Mouse (Mus musculus) frontal cortex, postnatal 25 days (tissue): ENCODE measurements around the gene Hdac4.

Experiments used
- DNase-seq, 2 experiments: peaks; one replicate each; pipeline ENCODE4 v3.0.0; 2022; ENCODE audit warnings: low spot score in 2 of 2

The Hdac4 gene

GRCm38 (mm10) chr1:91921702-91922101, 273.8 kb downstream of the Hdac4 start:
- no peak for DNase-seq

DNA sequence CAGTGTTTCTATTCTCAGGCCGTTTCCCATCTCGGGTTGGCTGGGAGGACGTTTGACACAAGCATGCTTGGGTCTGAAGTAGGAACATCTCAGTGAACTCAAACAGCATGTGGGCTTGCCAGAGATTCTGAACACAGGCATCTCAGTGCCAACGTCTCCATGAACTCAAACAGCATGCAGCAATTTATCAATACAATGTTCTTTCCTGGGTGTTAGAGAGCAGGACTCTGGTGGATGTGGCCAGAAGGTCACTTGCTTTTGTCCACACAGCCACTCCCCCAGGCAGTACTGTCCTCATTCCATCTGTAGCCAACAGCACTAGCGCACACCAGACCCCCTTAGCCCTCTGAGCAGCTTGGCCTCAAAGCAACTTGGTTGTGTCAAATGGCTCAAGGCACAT, 274.2 kb downstream of the Hdac4 start:
- DNase-seq: no peak

GRCm38 (mm10) chr1:91920038-91920589, 275.4 kb downstream of the Hdac4 start:
- DNase-seq: no peak

DNA sequence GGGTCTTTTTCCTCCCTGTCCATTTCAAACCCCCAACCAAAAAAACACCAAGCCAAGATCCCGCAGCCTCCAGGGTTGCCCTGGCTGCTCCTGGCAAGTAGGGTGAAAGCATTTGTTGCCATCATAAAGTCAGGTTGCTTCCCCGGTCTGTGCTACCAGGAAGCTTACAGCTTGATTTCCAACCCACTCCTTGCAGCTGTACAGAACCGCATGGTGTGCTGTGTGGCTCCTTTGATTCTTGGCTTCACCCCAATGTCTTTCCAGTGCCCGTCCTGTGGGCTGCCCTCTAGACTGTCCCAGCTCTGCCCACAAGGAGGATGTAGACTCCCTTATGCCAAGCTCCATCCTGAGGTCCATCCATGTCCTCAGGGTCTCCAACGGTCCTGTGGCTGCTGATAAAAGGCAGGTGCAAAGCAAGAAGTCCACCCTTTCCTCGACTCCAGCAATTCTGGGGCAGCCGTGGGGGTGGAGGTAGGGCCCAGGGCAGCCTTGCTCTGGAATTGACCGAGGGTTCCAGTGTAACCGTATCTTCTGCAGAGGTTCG, 277.2 kb downstream of the Hdac4 start:
- no peak for DNase-seq

GRCm38 (mm10) chr1:91917596-91917995, 277.9 kb downstream of the Hdac4 start:
- no peak for DNase-seq

GRCm38 (mm10) chr1:91915961-91916360, 279.5 kb downstream of the Hdac4 start:
- no peak for DNase-seq

- no peak for DNase-seq
Measured at GRCm38 (mm10) chr1:91914648-91915047, 280.9 kb downstream of the Hdac4 start.

GRCm38 (mm10) chr1:91913850-91914249, 281.6 kb downstream of the Hdac4 start:
- no peak for DNase-seq

- no peak for DNase-seq
Measured at GRCm38 (mm10) chr1:91912227-91913119, 283.0 kb downstream of the Hdac4 start.

DNA sequence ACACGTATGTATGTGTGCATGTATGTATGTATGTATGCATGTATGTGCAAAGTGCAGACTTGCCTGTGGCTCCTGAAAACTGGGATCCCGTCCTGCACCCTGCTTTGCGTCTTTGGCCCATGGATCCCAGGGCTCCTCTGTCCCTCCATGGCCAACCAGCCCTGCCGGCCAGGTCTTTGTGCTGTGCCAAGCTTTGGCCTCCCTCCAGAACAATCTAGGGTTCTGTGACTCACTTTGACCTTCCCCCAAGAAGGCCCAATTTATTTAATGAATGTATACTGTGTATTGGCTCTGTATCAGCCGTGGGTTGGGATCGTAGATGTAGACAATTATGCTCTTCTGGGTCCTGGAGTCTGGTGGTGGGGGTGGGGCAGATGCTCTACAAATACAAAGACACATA, 290.2 kb downstream of the Hdac4 start:
- DNase-seq: no peak

GRCm38 (mm10) chr1:91903241-91903981, 292.1 kb downstream of the Hdac4 start:
- no peak for DNase-seq

DNA sequence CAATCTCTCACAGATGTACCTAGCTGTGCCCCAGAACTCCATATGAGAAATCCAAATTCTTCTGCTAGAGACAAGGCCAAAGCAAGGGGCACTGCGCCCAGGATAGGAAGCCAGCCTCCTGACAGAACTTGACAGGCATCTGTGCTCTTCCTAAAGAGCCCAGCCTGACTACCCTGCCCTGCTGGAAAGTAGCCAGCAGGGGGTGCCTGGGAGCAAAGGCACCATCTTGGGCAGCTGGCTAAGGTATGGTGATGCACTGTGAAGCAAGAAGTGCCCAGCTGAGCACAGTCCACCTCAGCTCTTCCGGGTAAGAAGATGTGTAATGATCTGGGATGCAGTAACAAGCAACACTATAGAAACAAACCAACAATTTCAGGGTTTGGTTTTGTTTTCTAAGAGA, 298.4 kb downstream of the Hdac4 start:
- no peak for DNase-seq

DNA sequence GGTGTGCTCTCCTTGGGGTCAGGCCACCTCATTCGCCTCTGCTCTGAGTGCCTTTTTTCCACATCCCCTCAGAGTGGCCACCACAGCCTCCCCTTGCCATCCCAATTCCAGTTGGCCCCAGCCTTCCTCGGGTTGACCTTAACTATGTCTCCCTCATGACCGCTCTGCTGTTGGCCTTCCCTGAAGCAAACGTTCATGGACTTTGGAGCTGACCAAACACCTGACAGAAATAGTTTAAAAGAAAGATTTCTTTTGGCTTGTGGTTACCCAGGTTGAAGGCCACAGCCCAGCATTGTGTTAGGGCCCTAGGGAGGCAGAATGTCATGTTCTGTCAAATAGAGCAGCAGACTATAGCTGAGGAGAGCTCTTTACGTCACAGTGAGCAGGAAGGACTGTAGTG, 301.2 kb downstream of the Hdac4 start:
- no peak for DNase-seq

- no peak for DNase-seq
Measured at GRCm38 (mm10) chr1:91893598-91893997, 301.9 kb downstream of the Hdac4 start.

DNA sequence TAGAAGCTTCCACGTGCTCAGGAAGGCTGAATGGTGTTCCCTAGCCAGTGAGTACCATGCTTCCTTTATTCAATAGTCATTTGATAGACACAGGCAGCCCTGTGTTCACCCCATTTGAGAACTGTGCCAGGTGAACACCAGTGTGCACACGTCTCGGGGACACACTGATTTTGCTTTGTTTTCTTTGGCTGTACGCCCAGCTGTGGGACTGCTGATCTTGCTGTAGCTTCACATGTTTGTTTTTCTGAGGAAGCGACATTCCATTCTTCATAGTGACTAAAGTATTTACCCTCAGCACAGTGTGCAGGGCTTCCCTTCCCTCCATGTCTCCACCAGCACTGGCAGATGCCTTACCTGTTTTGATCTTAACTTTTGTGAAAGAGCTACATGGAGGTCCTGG, 312.4 kb downstream of the Hdac4 start:
- DNase-seq: no peak

DNA sequence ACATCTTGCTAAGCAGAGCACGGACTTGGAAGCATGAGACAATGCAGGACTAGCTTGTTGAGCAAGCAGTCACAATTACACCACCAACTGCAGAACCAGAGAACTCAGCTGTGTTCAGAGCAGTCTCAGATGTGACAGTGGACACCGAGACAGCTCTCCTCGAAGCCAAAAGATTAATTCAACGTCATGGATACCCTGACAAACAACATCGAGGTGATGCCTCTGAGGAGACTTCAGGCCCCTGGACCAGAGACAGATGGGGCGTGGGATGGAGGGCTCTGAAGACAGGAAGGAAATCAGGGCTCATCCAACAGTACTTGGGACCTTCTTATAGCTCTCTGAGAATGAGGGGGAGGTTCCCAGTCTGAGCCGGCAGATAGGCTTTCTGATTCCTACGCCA, 314.6 kb downstream of the Hdac4 start:
- DNase-seq: peak in 1 of 2 experiments; percentile 37

DNA sequence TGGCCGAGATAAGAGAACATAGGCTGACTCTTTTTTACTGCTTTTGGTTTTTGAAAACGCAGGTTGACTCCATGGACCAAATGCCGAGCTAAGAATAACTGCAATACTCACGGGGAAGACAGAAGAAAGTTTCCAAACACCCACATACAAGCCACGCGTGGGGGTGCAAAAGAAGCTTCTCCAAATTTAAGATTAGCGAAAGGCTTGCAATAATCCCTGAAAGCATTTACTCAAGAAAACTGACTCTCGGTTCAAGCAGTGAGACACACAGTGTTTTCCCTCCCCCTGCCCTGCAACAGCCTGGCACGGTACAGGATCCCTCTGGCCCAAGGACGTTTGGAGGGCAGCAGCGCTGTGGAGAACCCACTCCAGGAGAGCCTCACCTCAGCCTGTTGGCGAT, 315.3 kb downstream of the Hdac4 start:
- peak; percentile 43 to 56 for DNase-seq
